Mouse (Mus musculus): ENCODE measurements around the gene Sgca. TPM values are rescaled to one million over a fixed set of nuclear protein-coding genes. Genes with fewer than 3 reads are reported as not detected.

Sgca gene
- polyA plus RNA-seq, 1 experiment from 2014 or later = not detected

GRCm38 (mm10) chr11:95004937-95005198 lies 28.7 kb upstream of the Sgca start:
- peaks cover 25% of the 10 kb centered on the region for H3K4me1 ChIP-seq (ENCODE audit: control insufficient read depth, insufficient read depth, low read length)
- H3K9ac ChIP-seq (ENCODE audit: low read length) = no peak overlapping the region
- WGBS = 62% methylated on average over 6 of the region's 6 CpGs
- H3K4me3 ChIP-seq (ENCODE audit: low read depth, low read length) = no peak overlapping the region
- H3K27me3 ChIP-seq (replicated peaks; ENCODE audit: control insufficient read depth, insufficient read depth, low read length) = no peaks in the 10 kb centered on the region
- no peaks in the 10 kb centered on the region for H3K9me3 ChIP-seq (replicated peaks; ENCODE audit: control insufficient read depth, low read length)
- H3K4me2 ChIP-seq (ENCODE audit: low read length) = no peak overlapping the region
- no peak for ATAC-seq
- no peak for DNase-seq (ENCODE audit: low spot score)
- no peak overlapping the region for H3K27ac ChIP-seq (ENCODE audit: low read depth, low read length)
- H3K36me3 ChIP-seq (ENCODE audit: control insufficient read depth, insufficient read depth, low read length) = peaks cover 56% of the 10 kb centered on the region

GRCm38 (mm10) chr11:95004136-95004936 lies 28.2 kb upstream of the Sgca start:
- ATAC-seq (no peak), DNase-seq (ENCODE audit: low spot score) (no peak)
- H3K36me3 ChIP-seq (ENCODE audit: control insufficient read depth, insufficient read depth, low read length) = peaks cover 61% of the 10 kb centered on the region
- no peaks in the 10 kb centered on the region for H3K9me3 ChIP-seq (replicated peaks; ENCODE audit: control insufficient read depth, low read length)
- H3K27me3 ChIP-seq (replicated peaks; ENCODE audit: control insufficient read depth, insufficient read depth, low read length) = no peaks in the 10 kb centered on the region
- peaks cover 24% of the 10 kb centered on the region for H3K4me1 ChIP-seq (ENCODE audit: control insufficient read depth, insufficient read depth, low read length)
- 83% methylated on average over 12 of the region's 12 CpGs for WGBS
- H3K9ac ChIP-seq (ENCODE audit: low read length) = no peak overlapping the region
- H3K4me3 ChIP-seq (ENCODE audit: low read depth, low read length) = no peak overlapping the region
- 0 out of 2 replicates have a peak overlapping the region, but pooled peaks have one; percentile 48 for H3K27ac ChIP-seq (ENCODE audit: low read depth, low read length)
- H3K4me2 ChIP-seq (ENCODE audit: low read length) = no peak overlapping the region

- H3K36me3 ChIP-seq (ENCODE audit: control insufficient read depth, insufficient read depth, low read length) = peaks cover 77% of the 10 kb centered on the region
- ATAC-seq = no peak
- 93% methylated on average over 8 of the region's 8 CpGs for WGBS
Measured at GRCm38 (mm10) chr11:95002705-95003104, 26.6 kb upstream of the Sgca start.

GRCm38 (mm10) chr11:95001584-95002347 lies 25.6 kb upstream of the Sgca start:
- H3K4me2 ChIP-seq (ENCODE audit: low read length) = no peak overlapping the region
- DNase-seq (ENCODE audit: low spot score) (no peak), ATAC-seq (no peak)
- H3K9me3 ChIP-seq (replicated peaks; ENCODE audit: control insufficient read depth, low read length) = no peaks in the 10 kb centered on the region
- H3K36me3 ChIP-seq (ENCODE audit: control insufficient read depth, insufficient read depth, low read length) = peaks cover 87% of the 10 kb centered on the region
- 0 out of 2 replicates have a peak overlapping the region, but pooled peaks have one; percentile 27 for H3K27ac ChIP-seq (ENCODE audit: low read depth, low read length)
- peaks cover 17% of the 10 kb centered on the region for H3K4me1 ChIP-seq (ENCODE audit: control insufficient read depth, insufficient read depth, low read length)
- no peak overlapping the region for H3K9ac ChIP-seq (ENCODE audit: low read length)
- H3K4me3 ChIP-seq (ENCODE audit: low read depth, low read length) = no peak overlapping the region
- no peaks in the 10 kb centered on the region for H3K27me3 ChIP-seq (replicated peaks; ENCODE audit: control insufficient read depth, insufficient read depth, low read length)
- 86% methylated on average over 21 of the region's 21 CpGs for WGBS

More at GRCm38 (mm10) chr11:95002705-95003104, 26.6 kb upstream of the Sgca start:
- H3K9ac ChIP-seq (ENCODE audit: low read length) = no peak overlapping the region
- DNase-seq (ENCODE audit: low spot score) = no peak
- no peak overlapping the region for H3K4me2 ChIP-seq (ENCODE audit: low read length)
- no peak overlapping the region for H3K4me3 ChIP-seq (ENCODE audit: low read depth, low read length)
- no peaks in the 10 kb centered on the region for H3K9me3 ChIP-seq (replicated peaks; ENCODE audit: control insufficient read depth, low read length)
- no peak overlapping the region for H3K27ac ChIP-seq (ENCODE audit: low read depth, low read length)
- H3K27me3 ChIP-seq (replicated peaks; ENCODE audit: control insufficient read depth, insufficient read depth, low read length) = no peaks in the 10 kb centered on the region
- peaks cover 19% of the 10 kb centered on the region for H3K4me1 ChIP-seq (ENCODE audit: control insufficient read depth, insufficient read depth, low read length)

GRCm38 (mm10) chr11:95001058-95001457 lies 24.9 kb upstream of the Sgca start:
- peaks cover 15% of the 10 kb centered on the region for H3K4me1 ChIP-seq (ENCODE audit: control insufficient read depth, insufficient read depth, low read length)

GRCm38 (mm10) chr11:95000548-95000947 lies 24.4 kb upstream of the Sgca start:
- Histone ChIP-seq H3K9ac (ENCODE audit: low read length) (no peak overlapping the region), H3K36me3 (ENCODE audit: control insufficient read depth, insufficient read depth, low read length) (peaks cover 91% of the 10 kb centered on the region), H3K4me1 (ENCODE audit: control insufficient read depth, insufficient read depth, low read length) (peaks cover 17% of the 10 kb centered on the region), H3K27ac (ENCODE audit: low read depth, low read length) (no peak overlapping the region; the same call in 1 of the 2 replicates), H3K4me3 (ENCODE audit: low read depth, low read length) (no peak overlapping the region), H3K4me2 (ENCODE audit: low read length) (no peak overlapping the region), H3K9me3 (replicated peaks; ENCODE audit: control insufficient read depth, low read length) (no peaks in the 10 kb centered on the region), H3K27me3 (replicated peaks; ENCODE audit: control insufficient read depth, insufficient read depth, low read length) (no peaks in the 10 kb centered on the region)
- peak; percentile 9; the same call in 1 of the 2 replicates for ATAC-seq
- no peak for DNase-seq (ENCODE audit: low spot score)
- WGBS = 51% methylated on average over 4 of the region's 4 CpGs

More at GRCm38 (mm10) chr11:95001058-95001457, 24.9 kb upstream of the Sgca start:
- Histone ChIP-seq H3K9me3 (replicated peaks; ENCODE audit: control insufficient read depth, low read length) (no peaks in the 10 kb centered on the region), H3K36me3 (ENCODE audit: control insufficient read depth, insufficient read depth, low read length) (peaks cover 92% of the 10 kb centered on the region), H3K4me2 (ENCODE audit: low read length) (no peak overlapping the region), H3K4me3 (ENCODE audit: low read depth, low read length) (no peak overlapping the region), H3K27me3 (replicated peaks; ENCODE audit: control insufficient read depth, insufficient read depth, low read length) (no peaks in the 10 kb centered on the region), H3K9ac (ENCODE audit: low read length) (no peak overlapping the region), H3K27ac (ENCODE audit: low read depth, low read length) (no peak overlapping the region; the same call in 1 of the 2 replicates)
- DNase-seq (ENCODE audit: low spot score) (peak; percentile 87), ATAC-seq (peak; percentile 66)
- WGBS = 1% methylated on average over 8 of the region's 8 CpGs

GRCm38 (mm10) chr11:95000128-95000527 lies 24.0 kb upstream of the Sgca start:
- Histone ChIP-seq H3K27me3 (replicated peaks; ENCODE audit: control insufficient read depth, insufficient read depth, low read length) (no peaks in the 10 kb centered on the region), H3K9me3 (replicated peaks; ENCODE audit: control insufficient read depth, low read length) (no peaks in the 10 kb centered on the region), H3K4me2 (ENCODE audit: low read length) (no peak overlapping the region), H3K9ac (ENCODE audit: low read length) (no peak overlapping the region), H3K36me3 (ENCODE audit: control insufficient read depth, insufficient read depth, low read length) (peaks cover 91% of the 10 kb centered on the region), H3K27ac (ENCODE audit: low read depth, low read length) (no peak overlapping the region), H3K4me1 (ENCODE audit: control insufficient read depth, insufficient read depth, low read length) (peaks cover 22% of the 10 kb centered on the region), H3K4me3 (ENCODE audit: low read depth, low read length) (no peak overlapping the region)
- DNase-seq (ENCODE audit: low spot score) (no peak), ATAC-seq (no peak)
- WGBS = 83% methylated on average over 8 of the region's 8 CpGs

GRCm38 (mm10) chr11:94998041-94998531 lies 22.0 kb upstream of the Sgca start:
- Histone ChIP-seq H3K9me3 (replicated peaks; ENCODE audit: control insufficient read depth, low read length) (no peaks in the 10 kb centered on the region), H3K4me2 (ENCODE audit: low read length) (peak overlapping the region; percentile 14; the same call in 1 of the 2 replicates), H3K4me3 (ENCODE audit: low read depth, low read length) (no peak overlapping the region), H3K27me3 (replicated peaks; ENCODE audit: control insufficient read depth, insufficient read depth, low read length) (no peaks in the 10 kb centered on the region), H3K9ac (ENCODE audit: low read length) (no peak overlapping the region), H3K27ac (ENCODE audit: low read depth, low read length) (peak overlapping the region; percentile 72), H3K4me1 (ENCODE audit: control insufficient read depth, insufficient read depth, low read length) (peaks cover 42% of the 10 kb centered on the region), H3K36me3 (ENCODE audit: control insufficient read depth, insufficient read depth, low read length) (peaks cover 77% of the 10 kb centered on the region)
- ATAC-seq (peak; percentile 32; the same call in 1 of the 2 replicates), DNase-seq (ENCODE audit: low spot score) (peak; percentile 50)
- 58% methylated on average over 16 of the region's 16 CpGs for WGBS

All from forebrain, embryonic 14.5 days (tissue).